Mouse (Mus musculus) gonadal fat pad, adult 2 months (tissue): Measurements from ENCODE around the gene Myef2. TPM values are rescaled to one million over a fixed set of nuclear protein-coding genes. Genes with fewer than 3 reads are reported as not detected.
"Not testable (repeated sequence)": the region's sequence is repeated elsewhere in the genome, so short reads cannot be mapped to it uniquely, and the experiment has no call there.

ENCODE experiments used
- DNase-seq: peaks from one replicate; pipeline ENCODE4 v3.0.0-alpha.2; 2012; ENCODE audit warnings: low read depth
- polyA plus RNA-seq: library from polyadenylated mRNA; depleted of rRNA; stranded (reverse); fragments of >200 nt; gene quantifications from 2 replicates; pipeline ENCODE4 v1.2.3, GENCODE M21; 2012; rRNA removed

The Myef2 gene
- polyA plus RNA-seq: 5.2 and 7.5 TPM in 2 replicates

- DNase-seq: no peak
These were observed at the start of gene Myef2 for GRCm38 (mm10) chr2:125123477-125123852. Gene Myef2 (minus strand): TSS chr2:125123661.

GRCm38 (mm10) chr2:125162012-125162470, 38.6 kb upstream of the Myef2 start:
- no peak for DNase-seq

- DNase-seq: no peak
These were observed 32.0 kb upstream of the Myef2 start for GRCm38 (mm10) chr2:125155504-125155903.

GRCm38 (mm10) chr2:125154294-125154693, 30.8 kb upstream of the Myef2 start:
- DNase-seq: no peak

DNA sequence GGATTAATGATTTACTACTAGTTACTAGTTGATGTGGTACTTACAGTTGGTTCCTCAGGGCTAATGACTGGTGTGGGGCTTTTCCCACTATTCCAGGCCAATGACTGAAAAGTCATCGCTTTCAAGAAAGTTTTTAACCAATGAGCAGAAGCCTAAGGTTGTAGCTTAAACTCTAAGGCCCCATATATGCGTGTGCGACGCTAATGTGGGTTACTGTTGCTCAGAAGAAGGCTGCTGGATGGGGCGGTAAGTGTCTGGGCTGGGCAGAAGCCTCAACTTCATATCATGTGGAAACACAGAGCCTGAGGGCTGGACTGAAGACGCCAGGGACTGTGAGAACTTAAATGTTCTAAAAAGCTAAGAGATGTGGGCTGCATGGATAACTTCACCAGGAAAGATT, 28.9 kb upstream of the Myef2 start, which contains the start of gene Slc12a1:
TSS of gene Slc12a1 (plus strand) at position 118 of the 400 bp plus-strand sequence.
- no peak for DNase-seq

DNA sequence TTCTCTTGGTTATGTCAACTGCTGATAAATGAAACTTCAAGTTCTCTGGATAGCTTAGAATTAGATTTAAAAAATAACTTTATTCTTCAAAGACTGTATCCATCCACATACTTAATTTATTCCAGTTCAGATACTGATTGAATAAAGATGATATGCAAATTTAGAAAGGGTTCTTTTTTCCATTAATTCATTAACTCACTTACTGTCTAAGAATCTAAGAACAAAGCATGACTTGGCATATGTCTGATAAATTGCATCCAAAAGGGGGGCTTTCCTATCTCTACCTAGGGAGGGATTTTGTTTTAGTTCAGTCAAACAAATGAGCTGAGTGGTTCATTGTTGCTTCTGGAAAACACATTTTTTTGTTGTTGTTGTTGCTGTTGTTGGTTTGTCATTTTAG, 18.9 kb upstream of the Myef2 start:
- no peak for DNase-seq

DNA sequence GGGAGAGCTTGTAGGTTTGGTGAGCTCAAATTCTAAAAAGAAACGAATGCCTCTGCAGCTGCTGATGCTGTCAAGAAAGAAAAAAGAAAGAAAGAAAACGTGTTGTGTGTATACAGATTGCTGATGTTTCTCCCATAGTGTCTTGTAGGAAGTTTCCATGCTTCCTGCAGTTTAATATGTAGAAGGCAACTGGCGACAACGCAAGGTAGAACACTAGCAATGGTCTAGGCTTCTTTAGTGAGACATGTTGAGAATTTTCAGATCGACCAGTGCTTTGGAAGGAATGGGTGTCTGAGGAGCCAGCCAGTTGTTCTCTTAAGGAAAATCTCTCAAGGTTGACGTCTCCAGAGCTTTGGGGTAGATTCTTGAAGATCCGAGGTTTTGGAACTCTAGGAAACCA, 13.4 kb upstream of the Myef2 start:
- no peak for DNase-seq

GRCm38 (mm10) chr2:125135903-125136811, 12.7 kb upstream of the Myef2 start, which contains the start of gene Ctxn2:
Gene Ctxn2 (plus strand): TSS chr2:125136692.
- DNase-seq: no peak

- DNase-seq: no peak
These were observed 10.7 kb upstream of the Myef2 start for GRCm38 (mm10) chr2:125134113-125134512.

DNA sequence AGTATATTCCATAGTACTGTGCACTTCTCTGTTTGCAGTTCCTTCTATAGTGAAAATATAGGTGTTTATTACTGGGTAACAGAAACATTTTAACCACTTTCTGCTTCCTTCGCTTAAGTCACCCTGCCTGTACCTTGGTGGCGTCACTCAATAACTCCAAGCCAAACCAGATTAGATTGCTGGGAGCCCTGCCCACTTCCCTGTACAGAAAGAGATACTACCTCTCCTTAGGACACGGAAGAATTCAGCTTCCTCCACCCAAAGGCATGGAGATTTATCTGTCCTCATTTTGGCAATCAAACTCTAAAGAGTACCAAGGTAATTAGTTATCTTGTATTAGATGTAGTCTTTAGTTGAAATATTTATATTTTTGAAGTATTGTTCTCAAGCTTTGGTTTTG, 3.3 kb upstream of the Myef2 start:
- DNase-seq: no peak

DNA sequence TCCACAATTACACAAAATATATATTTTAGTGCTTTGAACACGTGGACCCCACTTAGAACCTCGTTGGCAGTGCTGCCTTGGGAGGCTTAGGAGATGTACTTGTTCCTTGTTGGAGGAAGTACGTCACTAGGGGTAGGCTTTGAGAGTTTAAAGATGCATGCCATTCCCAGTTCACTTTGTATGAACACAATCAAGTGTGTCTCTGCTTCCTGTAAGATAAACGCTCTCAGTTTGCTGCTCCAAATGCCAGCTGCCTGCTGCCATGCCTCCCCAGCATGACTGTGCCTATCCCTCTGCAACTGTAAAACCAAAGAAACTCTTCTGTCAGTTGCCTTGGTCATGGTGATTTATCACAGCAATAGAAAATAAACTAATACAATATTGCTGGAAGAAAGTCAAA, 2.4 kb upstream of the Myef2 start:
- no peak for DNase-seq

DNA sequence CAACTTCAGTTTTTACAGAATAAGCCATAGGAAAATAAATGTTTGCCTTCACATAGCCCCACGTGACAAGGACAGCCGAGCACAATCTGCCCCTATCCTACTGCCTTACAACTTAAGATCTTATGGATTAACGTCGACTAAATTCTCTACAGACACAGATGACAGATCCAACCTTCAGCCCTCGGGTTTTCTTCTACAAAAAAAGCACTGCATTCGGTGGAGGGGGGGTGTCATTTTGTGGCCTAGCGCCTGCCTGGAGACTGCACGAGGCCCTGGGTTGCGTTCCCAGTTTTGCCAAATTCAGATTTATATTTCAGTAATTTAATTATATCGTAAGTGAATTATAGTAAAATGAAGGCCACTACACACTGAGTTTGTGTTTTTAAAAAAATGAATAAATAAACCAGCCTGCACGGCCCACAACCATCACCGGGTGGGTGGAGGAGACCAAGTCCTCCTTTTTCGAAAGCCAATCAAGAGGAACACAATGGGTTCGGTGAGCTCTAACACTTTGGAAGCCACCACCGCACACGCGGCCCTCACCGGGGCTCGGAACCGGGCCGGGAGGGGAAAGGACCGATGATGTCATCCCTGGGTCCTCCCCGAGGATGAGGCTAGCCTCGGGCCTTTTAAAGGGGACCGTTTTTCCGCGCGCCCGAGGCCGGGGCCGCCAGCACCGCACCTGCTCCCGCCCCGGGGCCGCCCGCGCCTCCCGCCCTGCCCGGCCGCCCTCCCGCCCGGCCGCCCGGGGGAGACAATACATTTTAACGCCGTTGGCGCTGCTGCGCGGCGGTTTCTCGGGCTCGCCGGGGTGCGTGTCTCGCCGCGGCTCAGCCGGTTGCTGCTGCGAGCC, 611 bp downstream of the Myef2 start:
- DNase-seq: no peak

GRCm38 (mm10) chr2:125122288-125122623, 1.2 kb downstream of the Myef2 start:
- DNase-seq: no peak

DNA sequence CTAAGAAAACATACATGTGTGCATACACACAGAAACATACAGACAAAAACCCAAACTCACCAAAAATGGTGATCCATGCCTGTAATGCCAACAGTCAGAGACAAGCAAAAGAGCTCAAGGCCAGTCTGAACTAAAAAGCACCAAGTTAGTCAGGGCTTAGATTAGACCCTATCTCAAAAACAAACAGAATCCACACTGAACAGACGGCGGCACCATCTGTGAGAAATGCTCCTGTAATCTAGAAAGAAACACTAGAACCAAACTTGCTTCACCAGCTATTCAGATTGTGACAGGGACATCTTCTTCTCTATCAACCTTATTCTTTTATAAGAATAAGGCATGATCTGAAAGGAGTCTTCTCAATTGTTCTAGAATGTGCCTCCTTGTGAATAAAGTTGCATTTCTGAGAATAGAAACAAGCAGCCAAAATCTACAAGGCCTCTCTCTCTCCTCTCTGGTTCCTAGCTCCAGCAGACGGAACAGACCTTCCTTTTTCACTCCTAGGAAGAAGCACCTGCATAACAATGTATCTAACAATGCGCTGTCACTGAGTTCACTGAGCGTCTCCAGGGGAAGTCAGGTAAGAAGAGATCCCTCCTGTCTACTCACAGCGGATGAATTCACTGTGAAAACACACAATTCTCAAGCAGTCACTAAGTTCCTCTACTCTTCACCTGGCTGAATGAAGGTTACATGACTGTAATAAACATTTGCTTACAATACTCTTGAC, 3.9 kb downstream of the Myef2 start:
- DNase-seq: no peak

GRCm38 (mm10) chr2:125106536-125106935, 16.9 kb downstream of the Myef2 start:
- not testable (repeated sequence) for DNase-seq

DNA sequence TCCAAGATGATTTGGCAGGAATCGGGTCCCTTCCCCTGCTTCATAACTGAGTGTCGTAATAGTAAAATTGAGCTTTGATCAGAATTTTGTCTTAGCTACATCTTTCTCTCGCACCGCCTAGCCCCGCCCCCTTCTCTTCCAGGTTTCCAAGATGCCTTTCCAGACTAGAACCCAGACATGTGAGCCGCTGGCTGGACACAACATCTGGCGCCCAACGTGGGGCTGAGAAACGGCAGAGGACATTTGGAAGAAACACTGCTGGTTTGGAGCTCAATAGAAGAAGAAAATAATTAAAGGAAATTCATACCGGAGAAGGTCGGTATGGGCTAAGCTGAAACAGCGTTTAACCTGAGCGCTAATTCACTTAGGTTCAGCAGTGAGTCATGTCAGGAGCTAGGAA, 19.0 kb downstream of the Myef2 start:
- DNase-seq: not testable (repeated sequence)

DNA sequence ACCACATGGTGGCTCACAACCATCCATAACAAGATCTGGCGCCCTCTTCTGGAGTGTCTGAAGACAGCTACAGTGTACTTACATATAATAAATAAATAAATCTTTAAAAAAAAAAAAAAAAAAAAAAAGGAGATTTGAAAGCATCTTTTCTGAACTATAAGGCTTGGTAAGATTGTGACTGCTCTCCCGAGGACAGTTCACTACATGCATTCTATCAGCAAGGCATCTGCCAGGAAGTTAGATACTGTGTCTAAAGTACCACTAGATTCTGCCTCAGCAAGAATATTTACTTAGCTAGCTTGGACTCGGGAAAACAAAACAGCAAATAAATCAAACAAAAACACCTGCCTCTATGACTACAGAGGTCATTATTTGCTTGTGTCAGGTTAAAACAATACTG, 31.3 kb downstream of the Myef2 start:
- DNase-seq: not testable (repeated sequence)

DNA sequence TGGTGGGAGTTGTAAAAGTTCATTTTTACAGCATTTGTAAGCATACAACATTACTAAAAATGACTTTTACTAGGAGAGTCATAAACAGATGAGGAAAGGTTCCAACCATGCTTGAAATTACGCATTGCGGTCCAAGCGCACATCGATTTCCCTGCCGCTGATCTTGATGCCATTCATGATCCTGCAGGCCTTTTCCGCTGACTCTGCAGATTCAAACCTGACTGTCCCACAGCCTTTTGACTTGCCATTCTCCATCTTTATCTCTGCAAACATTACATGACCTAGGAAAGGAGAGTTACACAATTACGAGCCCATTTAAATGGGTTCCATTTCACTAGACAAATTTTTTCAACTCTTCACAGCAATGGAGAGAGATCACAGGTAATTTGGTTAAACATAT, 34.7 kb downstream of the Myef2 start:
- DNase-seq: no peak

DNA sequence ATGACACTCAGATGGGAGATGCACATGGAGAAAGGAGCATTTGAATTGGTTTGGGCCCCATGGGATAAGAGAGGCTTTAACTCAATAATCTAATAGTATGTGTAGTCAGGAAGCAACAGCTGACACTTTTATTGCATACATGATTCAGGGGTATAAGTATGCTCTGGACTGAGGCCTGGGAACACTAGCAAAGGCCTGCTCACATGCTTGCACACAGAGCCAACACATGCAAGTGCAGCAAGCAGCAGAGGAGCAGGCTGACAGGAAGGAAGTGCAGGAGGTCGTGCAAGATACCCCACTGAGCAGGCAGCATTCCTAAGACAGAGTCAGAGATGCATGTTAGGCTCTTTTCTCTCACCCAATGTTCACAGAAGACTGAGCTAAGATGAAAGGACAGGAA, 39.6 kb downstream of the Myef2 start:
- no peak for DNase-seq

- no peak for DNase-seq
These were observed 50.2 kb downstream of the Myef2 start for GRCm38 (mm10) chr2:125073056-125073780.

DNA sequence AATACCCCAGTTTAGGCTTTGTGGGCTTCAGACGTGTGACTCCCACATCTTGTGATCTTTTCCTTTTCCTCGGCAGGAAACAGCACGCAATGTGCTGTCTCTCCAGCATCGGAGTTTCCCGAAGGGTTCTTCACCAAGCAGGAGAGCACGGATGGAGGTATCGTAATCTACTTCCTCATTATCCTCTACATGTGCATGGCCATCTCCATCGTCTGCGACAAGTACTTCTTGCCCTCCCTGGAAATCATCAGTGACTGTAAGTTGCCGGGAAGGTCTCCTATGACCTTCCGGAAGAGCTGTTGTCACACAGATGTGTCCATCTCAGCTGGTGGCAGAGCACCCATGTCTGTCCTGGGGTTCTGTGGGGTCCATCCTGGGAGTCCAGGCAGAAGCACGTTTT, 54.8 kb downstream of the Myef2 start:
- DNase-seq: no peak
